Mouse (Mus musculus) monocyte, adult 2 months (primary cell): ENCODE results near the gene Ufd1.
A peak's percentile ranks its signal among the peaks of the same experiment; 100 is the strongest.
"Not testable (repeated sequence)": the region's sequence is repeated elsewhere in the genome, so short reads cannot be mapped to it uniquely, and the experiment has no call there.

Experiments
- DNase-seq, 2 experiments: peaks; one replicate each; pipeline ENCODE4 v3.0.0; 2022; ENCODE audit warnings: low spot score in 2 of 2, low read depth in 1 of 2

The Ufd1 gene

DNA sequence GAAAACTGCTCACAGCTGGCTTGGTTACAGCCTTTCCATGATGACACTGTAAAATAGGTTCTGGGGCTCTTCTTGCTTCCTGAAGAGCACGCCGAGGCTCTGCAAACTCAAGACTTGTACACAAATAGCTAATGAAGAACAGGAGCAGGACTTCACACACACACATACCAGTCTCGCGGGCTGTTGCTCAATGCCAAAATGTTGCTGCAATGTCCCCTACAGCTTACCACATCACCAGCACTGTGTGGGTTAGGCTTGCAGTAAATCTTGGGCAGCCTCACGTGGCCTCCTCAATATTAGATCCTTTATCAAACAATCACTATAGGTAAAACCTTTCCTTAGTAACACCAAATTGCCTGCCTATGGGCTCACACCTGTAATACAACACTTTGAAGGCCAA lies 2.6 kb upstream of the Ufd1 start:
- DNase-seq = peak; percentile 9 to 28

- DNase-seq = no peak
Measured at GRCm38 (mm10) chr16:18811032-18811431, 547 bp upstream of the Ufd1 start.

DNA sequence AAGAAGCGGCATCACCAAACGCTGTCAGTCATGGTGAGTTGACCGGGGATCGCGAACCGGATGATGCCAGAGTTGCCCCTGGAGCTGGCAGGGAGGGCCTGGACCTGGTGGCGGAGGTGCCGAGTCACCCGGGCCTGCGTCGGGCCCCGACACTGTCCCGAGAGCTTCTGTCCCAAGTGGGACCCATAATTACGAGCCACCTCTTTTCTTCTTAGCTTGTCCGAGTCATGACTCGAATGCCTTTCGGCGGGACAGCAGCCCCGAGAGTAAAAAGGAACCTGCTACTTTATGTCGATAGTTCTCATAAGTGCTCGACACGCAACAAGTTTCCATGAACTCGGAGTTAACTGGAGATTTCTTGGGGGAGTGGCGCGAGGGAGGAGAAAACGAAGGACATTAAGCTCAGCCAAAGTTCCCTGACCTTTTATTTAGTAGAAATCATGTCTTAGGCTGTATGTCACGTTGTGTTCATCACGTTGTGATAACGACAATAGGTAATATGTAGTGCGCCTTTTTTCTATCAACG lies 869 bp downstream of the Ufd1 start:
- DNase-seq = no peak

DNA sequence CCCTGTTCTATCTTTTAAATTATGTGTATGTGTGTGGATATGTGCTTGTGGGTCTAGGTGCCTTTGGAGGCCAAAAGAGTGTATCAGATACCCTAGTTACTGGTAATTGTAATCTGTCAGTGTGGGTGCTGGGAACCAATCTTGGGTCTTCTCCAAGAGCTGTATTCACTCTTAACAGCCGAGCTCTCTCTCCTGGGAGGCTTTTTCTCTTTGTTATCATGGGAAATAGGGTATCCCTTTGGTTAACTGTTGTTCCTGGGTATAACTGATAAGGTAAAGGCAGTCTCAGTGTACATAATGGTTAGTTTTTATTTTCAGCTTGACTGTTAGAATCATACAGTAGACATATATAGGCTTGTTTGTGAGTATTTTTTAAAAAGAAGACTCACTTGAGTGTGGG lies 10.8 kb downstream of the Ufd1 start:
- DNase-seq = no peak

- no peak for DNase-seq
Measured at GRCm38 (mm10) chr16:18822925-18823324, 11.3 kb downstream of the Ufd1 start.

- no peak for DNase-seq
Measured at GRCm38 (mm10) chr16:18828630-18829029, 17.1 kb downstream of the Ufd1 start.

GRCm38 (mm10) chr16:18829102-18829501 lies 17.5 kb downstream of the Ufd1 start:
- no peak for DNase-seq

DNA sequence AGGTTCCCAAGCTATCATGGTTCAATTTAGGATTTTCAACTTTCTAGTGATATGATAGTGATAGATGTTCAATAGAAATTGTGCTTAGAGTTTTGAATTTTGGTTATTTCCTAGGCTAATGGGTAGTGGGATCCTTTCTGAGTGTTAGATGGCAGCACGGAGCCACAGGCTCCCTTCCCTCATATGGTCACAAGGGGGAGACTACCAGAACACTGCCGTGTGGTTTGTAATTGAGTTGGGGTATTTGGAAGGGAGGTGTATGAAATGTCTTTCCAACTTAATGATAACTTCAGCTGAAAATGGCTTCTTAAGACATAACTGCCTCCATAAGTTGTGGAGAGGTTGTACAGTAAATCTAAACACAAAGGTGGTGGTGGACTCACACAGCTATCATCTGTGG lies 21.9 kb downstream of the Ufd1 start:
- no peak for DNase-seq

- DNase-seq = no peak
Measured at GRCm38 (mm10) chr16:18836073-18836467, 24.5 kb downstream of the Ufd1 start.

DNA sequence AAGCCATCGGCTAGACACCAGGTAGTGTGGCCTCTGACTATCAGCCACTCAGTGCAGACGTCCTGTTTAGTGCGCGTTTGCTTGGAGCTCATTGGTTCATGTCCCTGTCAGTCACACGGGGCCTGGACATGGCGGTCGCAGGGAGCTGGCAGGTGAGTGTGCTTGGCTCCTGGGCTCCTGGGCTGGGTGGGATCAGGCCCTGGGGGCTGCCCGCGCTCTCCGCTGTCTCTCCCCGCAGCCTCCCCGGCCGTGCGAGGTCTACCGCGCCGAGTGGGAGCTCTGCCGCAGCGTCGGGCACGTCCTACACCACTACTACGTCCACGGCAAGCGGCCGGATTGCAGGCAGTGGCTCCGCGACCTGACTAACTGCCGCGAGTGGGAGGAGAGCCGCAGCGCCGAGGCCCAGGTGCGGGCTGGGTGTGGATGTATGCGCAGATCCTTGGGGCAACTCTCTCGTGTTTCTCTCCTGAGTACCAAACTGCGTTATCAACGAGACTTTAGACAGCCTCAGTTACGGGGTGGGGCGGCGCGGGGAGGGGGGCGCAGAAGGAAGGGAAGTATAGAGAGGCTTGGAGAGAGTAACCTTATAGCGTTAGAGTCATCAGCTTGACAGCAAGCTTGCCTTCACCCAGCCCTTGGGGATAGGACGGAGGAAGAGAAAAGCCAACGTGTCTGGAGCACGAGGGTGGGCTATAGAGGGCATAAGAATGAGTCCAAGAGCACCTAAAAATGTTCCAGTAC lies 25.1 kb downstream of the Ufd1 start, which contains the start of the genes 2510002D24Rik and Gm28539:
Gene 2510002D24Rik (plus strand): TSS at position 111 of the 741 bp plus-strand sequence.
Gene Gm28539 (plus strand): TSS at position 117 of the 741 bp plus-strand sequence.
- DNase-seq = peak; percentile 23 to 69

- no peak for DNase-seq
Measured at GRCm38 (mm10) chr16:18838346-18838745, 26.8 kb downstream of the Ufd1 start.

DNA sequence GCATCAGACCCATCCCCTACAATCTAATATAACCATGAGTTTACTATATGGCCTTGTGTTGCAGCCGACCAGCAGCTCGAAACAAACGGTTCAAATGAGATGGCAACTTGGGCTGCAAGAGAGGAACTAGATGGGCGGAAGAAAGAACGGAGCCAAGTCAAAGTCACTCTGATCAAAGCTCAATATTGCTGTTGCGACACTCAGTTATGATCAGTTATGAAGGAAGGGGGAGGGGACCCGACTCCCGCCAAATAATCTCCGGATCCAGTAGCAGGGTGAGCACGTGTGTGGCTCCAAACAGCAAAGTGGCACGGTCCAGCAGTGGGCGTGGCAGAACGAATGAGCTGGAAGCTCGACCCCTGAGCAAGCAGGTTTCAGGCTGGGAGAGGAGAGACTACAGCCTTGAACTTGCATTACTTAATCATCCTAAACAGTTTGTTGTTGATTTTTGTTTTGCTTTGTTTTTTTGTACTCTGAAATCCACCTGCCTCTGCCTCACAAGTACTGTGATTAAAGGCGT lies 34.8 kb downstream of the Ufd1 start:
- no peak for DNase-seq

GRCm38 (mm10) chr16:18849521-18850190 lies 38.1 kb downstream of the Ufd1 start:
- DNase-seq = not testable (repeated sequence)

GRCm38 (mm10) chr16:18858551-18858950 lies 47.0 kb downstream of the Ufd1 start:
- peak in 1 of 2 experiments; percentile 14 for DNase-seq

- no peak for DNase-seq
Measured at GRCm38 (mm10) chr16:18860186-18860585, 48.6 kb downstream of the Ufd1 start.

GRCm38 (mm10) chr16:18870495-18870894 lies 58.9 kb downstream of the Ufd1 start:
- not testable (repeated sequence) for DNase-seq

- DNase-seq = no peak
Measured at GRCm38 (mm10) chr16:18876091-18876441, 64.5 kb downstream of the Ufd1 start.

GRCm38 (mm10) chr16:18876442-18877308 lies 65.1 kb downstream of the Ufd1 start, which contains the start of the genes Mrpl40 and Hira:
Gene Mrpl40, minus strand, starts transcription at chr16:18876862.
Gene Hira, plus strand, starts transcription at chr16:18877037.
- peak; percentile 86 to 89 for DNase-seq

GRCm38 (mm10) chr16:18877386-18878090 lies 66.0 kb downstream of the Ufd1 start:
- peak; percentile 16 to 34 for DNase-seq

- DNase-seq = no peak
Measured at GRCm38 (mm10) chr16:18878091-18878720, 66.6 kb downstream of the Ufd1 start.
